Mouse (Mus musculus) myocyte (in vitro differentiated cells): ENCODE measurements around the gene Mfng.

Experiments used
- CEBPB ChIP-seq: IDR thresholded peaks from 2 replicates; pipeline ENCODE4 v1.6.1; 2011; ENCODE audit warnings: mild to moderate bottlenecking, moderate library complexity; ENCODE audit not compliant: poor library complexity, insufficient read depth, severe bottlenecking
- E2F4 ChIP-seq: IDR thresholded peaks from one replicate; pipeline ENCODE4 v1.6.1; 2011; ENCODE audit warnings: mild to moderate bottlenecking, control low read depth, moderate library complexity; ENCODE audit not compliant: insufficient read depth
- MYOD1 ChIP-seq, 3 experiments: IDR thresholded peaks; one replicate each; pipeline ENCODE4 v1.6.1; 2011; ENCODE audit warnings: control low read depth in 2 of 3, low read depth in 2 of 3, mild to moderate bottlenecking in 2 of 3, moderate library complexity in 1 of 3; ENCODE audit not compliant: insufficient read length in 2 of 3, control insufficient read depth in 1 of 3
- MYOG ChIP-seq, 3 experiments: IDR thresholded peaks; one replicate each; pipeline ENCODE4 v1.6.1; 2011; ENCODE audit warnings: control low read depth in 2 of 3, low read depth in 2 of 3, mild to moderate bottlenecking in 2 of 3; ENCODE audit not compliant: insufficient read length in 2 of 3, control insufficient read depth in 1 of 3, insufficient read depth in 1 of 3
- POLR2A ChIP-seq: IDR thresholded peaks from one replicate; pipeline ENCODE4 v1.6.1; 2011; ENCODE audit warnings: low read depth, mild to moderate bottlenecking, control low read depth, moderate library complexity; ENCODE audit not compliant: insufficient read length
- POLR2AphosphoS2 ChIP-seq: IDR thresholded peaks from one replicate; pipeline ENCODE4 v1.6.1; 2011; ENCODE audit warnings: low read depth, control low read depth; ENCODE audit not compliant: insufficient read length
- TCF12 ChIP-seq: IDR thresholded peaks from one replicate; pipeline ENCODE4 v1.6.1; 2011; ENCODE audit warnings: mild to moderate bottlenecking, control low read depth; ENCODE audit not compliant: poor library complexity, insufficient read depth, severe bottlenecking
- USF1 ChIP-seq: IDR thresholded peaks from one replicate; pipeline ENCODE4 v1.6.1; 2011; ENCODE audit warnings: low read depth, mild to moderate bottlenecking, control low read depth, moderate library complexity

GRCm38 (mm10) chr15:78807141-78807540 is 33.9 kb upstream of the Mfng start:
- TF ChIP-seq POLR2A (no peak), TCF12 (no peak), USF1 (no peak), MYOG (IDR thresholded peaks at IDR 0.05; ENCODE audit: control insufficient read depth in 1 of 3, insufficient read depth in 1 of 3, insufficient read length in 2 of 3, low read depth in 2 of 3) (no peak), E2F4 (no peak), CEBPB (no peak), POLR2AphosphoS2 (no peak), MYOD1 (IDR thresholded peaks at IDR 0.05; ENCODE audit: control insufficient read depth in 1 of 3, insufficient read length in 2 of 3, low read depth in 2 of 3) (no peak)
